Mouse (Mus musculus) CD4-positive, CD25-positive, alpha-beta regulatory T cell (primary cell): ENCODE results near the gene Esp1. TPM values are rescaled to one million over a fixed set of nuclear protein-coding genes. Genes with fewer than 3 reads are reported as not detected.

Experiments used
- polyA plus RNA-seq: library from polyadenylated mRNA; unstranded; fragments of 100-300 nt; shearing (Covaris generic); gene quantifications from one replicate; pipeline ENCODE4 v1.2.1, GENCODE M21; 2017

Esp1 gene
- polyA plus RNA-seq, result not detected

DNA sequence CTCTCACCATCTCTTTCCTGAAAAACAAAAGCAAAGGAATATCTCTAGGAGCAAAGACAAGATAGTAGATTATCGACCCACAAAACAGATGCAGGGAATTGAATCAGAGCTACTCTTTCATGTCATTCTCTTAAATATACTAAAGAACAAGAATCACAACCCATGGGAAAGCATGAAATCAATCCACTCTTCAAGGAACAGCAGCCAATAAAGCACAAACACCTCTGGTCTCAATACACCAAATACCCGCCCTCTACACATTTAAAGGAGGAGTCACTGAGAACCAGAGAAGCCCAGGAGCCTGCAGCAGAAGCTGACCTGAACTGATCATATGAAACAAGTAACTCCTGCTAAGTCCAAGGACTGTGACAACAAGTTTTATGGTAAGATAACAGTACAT, at the start of gene Esp1:
Gene Esp1, plus strand, starts transcription at position 301 of the 400 bp plus-strand sequence.

Other genes with a start within 250 kb of the Esp1 start
- gene Esp8, start 207.1 kb upstream of the Esp1 start, polyA plus RNA-seq, result not detected
- gene Esp6, start 165.6 kb upstream of the Esp1 start, polyA plus RNA-seq, result not detected
- not detected for gene Esp4, start 128.5 kb upstream of the Esp1 start, polyA plus RNA-seq
- not detected for gene Esp3, start 95.0 kb upstream of the Esp1 start, polyA plus RNA-seq
- not detected for gene Crisp2, start 79.9 kb downstream of the Esp1 start, polyA plus RNA-seq
- 0.07 TPM for gene Rhag, start 84.0 kb downstream of the Esp1 start, polyA plus RNA-seq
- gene 9130008F23Rik, start 153.4 kb downstream of the Esp1 start, polyA plus RNA-seq, result 0.47 TPM
- gene Glyatl3, start 187.2 kb downstream of the Esp1 start, polyA plus RNA-seq, result not detected
- 21.4 TPM for gene Mut, start 207.6 kb downstream of the Esp1 start, polyA plus RNA-seq
- gene Cenpq, start 207.9 kb downstream of the Esp1 start, polyA plus RNA-seq, result 25.1 TPM